Mouse (Mus musculus) cerebellum, adult 2 months (tissue): ENCODE results near the gene Ciapin1. TPM values are rescaled to one million over a fixed set of nuclear protein-coding genes. Genes with fewer than 3 reads are reported as not detected.

ENCODE experiments used
- DNase-seq, 2 experiments: peaks; one replicate each; pipeline ENCODE4 v3.0.0; 2021
- H3K27ac ChIP-seq: fragments of 200-500 bp; 2 replicates; pipeline ENCODE4 v1.5.1; 2012; ENCODE audit warnings: low read length, control low read depth, inconsistent platforms; ENCODE audit not compliant: insufficient read depth
- H3K27me3 ChIP-seq: fragments of 200-500 bp; 2 replicates; pipeline ENCODE4 v1.6.1; 2012; ENCODE audit warnings: inconsistent platforms, mild to moderate bottlenecking, low read length, moderate library complexity; ENCODE audit not compliant: control insufficient read depth, insufficient read depth
- H3K4me1 ChIP-seq: fragments of 200-500 bp; 2 replicates; pipeline ENCODE4 v1.6.1; 2011; ENCODE audit warnings: low read length; ENCODE audit not compliant: control insufficient read depth, insufficient read depth
- H3K4me3 ChIP-seq: fragments of 200-500 bp; replicated peaks from 2 replicates; pipeline ENCODE3; 2011; ENCODE audit warnings: mild to moderate bottlenecking, low read depth, low read length, control low read depth; ENCODE audit not compliant: insufficient read depth
- CTCF ChIP-seq: fragments of 200-500 bp; IDR thresholded peaks from 2 replicates; pipeline ENCODE4 v1.5.1; 2011; ENCODE audit warnings: low read depth, mild to moderate bottlenecking, control low read depth, low read length, moderate library complexity, borderline replicate concordance; ENCODE audit not compliant: insufficient read depth
- POLR2A ChIP-seq: fragments of 200-500 bp; IDR thresholded peaks from 2 replicates; pipeline ENCODE4 v1.6.1; 2011; ENCODE audit warnings: low read length, control low read depth, borderline replicate concordance; ENCODE audit not compliant: insufficient read depth
- WGBS: fragments of 180-500 bp; shearing (Covaris S2); methylation state at CpG from one replicate; pipeline ENCODE4 v1.1.7; 2018; 5-methylcytosine and 5-hydroxymethylcytosine counted together
- polyA plus RNA-seq: library from polyadenylated mRNA; depleted of rRNA; stranded (reverse); fragments of >200 nt; gene quantifications from 2 replicates; pipeline ENCODE4 v1.2.3, GENCODE M21; 2012

Gene Ciapin1
- polyA plus RNA-seq, 1 experiment, result 58.4 TPM

GRCm38 (mm10) chr8:94872576-94872975 is 34.4 kb upstream of the Ciapin1 start:
- H3K27ac ChIP-seq, result no peak overlapping the region
- peaks cover 23% of the 10 kb centered on the region for H3K4me1 ChIP-seq
- no peak for DNase-seq
- 74% methylated on average over 2 of the region's 2 CpGs for whole genome bisulfite sequencing
- H3K27me3 ChIP-seq, result no peaks in the 10 kb centered on the region
- no peak overlapping the region for H3K4me3 ChIP-seq
- TF ChIP-seq POLR2A (no peak), CTCF (no peak)

- DNase-seq, result no peak
- WGBS, result 48% methylated on average over 3 of the region's 3 CpGs
- H3K27ac ChIP-seq, result no peak overlapping the region
- H3K4me3 ChIP-seq, result no peak overlapping the region
- no peaks in the 10 kb centered on the region for H3K27me3 ChIP-seq
- peaks cover 23% of the 10 kb centered on the region for H3K4me1 ChIP-seq
- TF ChIP-seq CTCF, result no peak
- TF ChIP-seq POLR2A, result no peak
Measured at GRCm38 (mm10) chr8:94872156-94872555, 34.0 kb upstream of the Ciapin1 start.

- no peak for TF ChIP-seq CTCF
- TF ChIP-seq POLR2A, result peak; percentile 30; the same call in 1 of the 2 replicates
- peak overlapping the region; percentile 65 for H3K4me3 ChIP-seq
- no peaks in the 10 kb centered on the region for H3K27me3 ChIP-seq
- peaks cover 23% of the 10 kb centered on the region for H3K4me1 ChIP-seq
- WGBS, result 14% methylated on average over 7 of the region's 7 CpGs
- DNase-seq, result peak; percentile 62 to 70
- no peak overlapping the region for H3K27ac ChIP-seq
Measured at GRCm38 (mm10) chr8:94871108-94871894, 33.1 kb upstream of the Ciapin1 start.

GRCm38 (mm10) chr8:94870474-94871107 is 32.4 kb upstream of the Ciapin1 start:
- no peak for TF ChIP-seq CTCF
- TF ChIP-seq POLR2A, result no peak

GRCm38 (mm10) chr8:94870003-94870402 is 31.8 kb upstream of the Ciapin1 start:
- peaks cover 19% of the 10 kb centered on the region for H3K4me1 ChIP-seq
- H3K27ac ChIP-seq, result no peak overlapping the region
- 11% methylated on average over 4 of the region's 4 CpGs for WGBS

More at GRCm38 (mm10) chr8:94870474-94871107, 32.4 kb upstream of the Ciapin1 start:
- under 1% methylated on average over 22 of the region's 22 CpGs for WGBS
- Histone ChIP-seq H3K4me1 (peaks cover 23% of the 10 kb centered on the region), H3K4me3 (peak overlapping the region; percentile 65), H3K27me3 (no peaks in the 10 kb centered on the region), H3K27ac (0 out of 2 replicates have a peak overlapping the region, but pooled peaks have one; percentile 14)
- DNase-seq, result peak; percentile 56 to 61

GRCm38 (mm10) chr8:94869146-94869545 is 31.0 kb upstream of the Ciapin1 start:
- no peak for DNase-seq
- Histone ChIP-seq H3K27ac (no peak overlapping the region), H3K27me3 (no peaks in the 10 kb centered on the region), H3K4me3 (no peak overlapping the region), H3K4me1 (peaks cover 19% of the 10 kb centered on the region)
- 32% methylated on average over 7 of the region's 7 CpGs for WGBS
- no peak for TF ChIP-seq CTCF
- no peak for TF ChIP-seq POLR2A

More at GRCm38 (mm10) chr8:94870003-94870402, 31.8 kb upstream of the Ciapin1 start:
- peak overlapping the region; percentile 65 for H3K4me3 ChIP-seq
- no peak for TF ChIP-seq POLR2A
- TF ChIP-seq CTCF, result no peak
- DNase-seq, result no peak
- no peaks in the 10 kb centered on the region for H3K27me3 ChIP-seq

GRCm38 (mm10) chr8:94866921-94867320 is 28.8 kb upstream of the Ciapin1 start:
- Histone ChIP-seq H3K27me3 (no peaks in the 10 kb centered on the region), H3K4me1 (peaks cover 19% of the 10 kb centered on the region), H3K4me3 (no peak overlapping the region), H3K27ac (no peak overlapping the region)
- TF ChIP-seq CTCF (no peak), POLR2A (no peak)
- DNase-seq, result no peak
- WGBS, result 78% methylated on average over 9 of the region's 9 CpGs
